Mouse (Mus musculus) intestine, embryonic 14.5 days (tissue): ENCODE measurements around the gene Slc35f5. TPM values are rescaled to one million over a fixed set of nuclear protein-coding genes. Genes with fewer than 3 reads are reported as not detected.

Experiments
- ATAC-seq: fragments of 200-750 bp; cut with Nextera tagmentation; replicated peaks from 2 replicates; pipeline ENCODE4 v1.8.0; 2017; ENCODE audit warnings: low read depth, moderate number of reproducible peaks, moderate TSS enrichment, moderate library complexity; ENCODE audit not compliant: low FRiP score, low TSS enrichment
- DNase-seq: peaks from one replicate; pipeline ENCODE4 v3.0.0-alpha.2; 2018; ENCODE audit warnings: low spot score
- H3K27ac ChIP-seq: fragments of 300-500 bp; sonication (generic); 2 replicates; pipeline ENCODE4 v1.5.1; 2014; ENCODE audit warnings: low read depth, mild to moderate bottlenecking, control low read depth
- H3K27me3 ChIP-seq: fragments of 300-500 bp; sonication (generic); replicated peaks from 2 replicates; pipeline ENCODE4 v1.6.1; 2014; ENCODE audit warnings: low read length, control low read depth; ENCODE audit not compliant: control insufficient read depth, insufficient read depth
- H3K36me3 ChIP-seq: fragments of 300-500 bp; sonication (generic); 2 replicates; pipeline ENCODE4 v1.6.1; 2014; ENCODE audit warnings: low read length, control low read depth; ENCODE audit not compliant: control insufficient read depth, insufficient read depth
- H3K4me1 ChIP-seq: fragments of 300-500 bp; sonication (generic); replicated peaks from 2 replicates; pipeline ENCODE4 v1.6.1; 2014; ENCODE audit warnings: low read length, control low read depth, mixed read lengths; ENCODE audit not compliant: control insufficient read depth, insufficient read depth
- H3K4me2 ChIP-seq: fragments of 300-500 bp; sonication (generic); 2 replicates; pipeline ENCODE4 v1.6.1; 2014; ENCODE audit warnings: low read length
- H3K4me3 ChIP-seq: fragments of 300-500 bp; sonication (generic); 2 replicates; pipeline ENCODE4 v1.5.1; 2014; ENCODE audit warnings: low read depth, low read length, control low read depth, mixed read lengths
- H3K9ac ChIP-seq: fragments of 300-500 bp; sonication (generic); 2 replicates; pipeline ENCODE4 v1.6.1; 2014; ENCODE audit warnings: mild to moderate bottlenecking, low read length
- H3K9me3 ChIP-seq: fragments of 300-500 bp; sonication (generic); 2 replicates; pipeline ENCODE4 v1.6.1; 2016; ENCODE audit warnings: low read length, control low read depth; ENCODE audit not compliant: control insufficient read depth
- WGBS: fragments of 180-500 bp; shearing (Covaris S2); extraction: QIAGEN DNeasy Blood & Tissue Kit; methylation state at CpG from one replicate; pipeline ENCODE4 v1.1.7; 2014; 5-methylcytosine and 5-hydroxymethylcytosine counted together
- polyA plus RNA-seq: library from polyadenylated mRNA; unstranded; fragments of >200 nt; fragmentation: Nextera tagmentation; extraction: Ambion mirVana; gene quantifications from 2 replicates; pipeline ENCODE4 v1.2.1, GENCODE M21; 2014

Gene Slc35f5
- polyA plus RNA-seq, 1 experiment from 2014 or later: 49.1 TPM

GRCm38 (mm10) chr1:125559261-125559660, 1.1 kb upstream of the Slc35f5 start:
- peaks cover 7% of the 10 kb centered on the region; the same call in 1 of the 2 replicates for H3K36me3 ChIP-seq
- DNase-seq (no peak), ATAC-seq (no peak)
- WGBS: 68% methylated on average over 3 of the region's 3 CpGs
- H3K9ac ChIP-seq: no peak overlapping the region
- peak overlapping the region; percentile 95; the same call in 1 of the 2 replicates for H3K27ac ChIP-seq
- no peaks in the 10 kb centered on the region; the same call in 1 of the 2 replicates for H3K4me1 ChIP-seq
- H3K4me2 ChIP-seq: no peak overlapping the region
- H3K27me3 ChIP-seq: no peaks in the 10 kb centered on the region
- no peak overlapping the region for H3K4me3 ChIP-seq
- no peaks in the 10 kb centered on the region for H3K9me3 ChIP-seq

- ATAC-seq (no peak), DNase-seq (no peak)
- no peaks in the 10 kb centered on the region; the same call in 1 of the 2 replicates for H3K4me1 ChIP-seq
- no peaks in the 10 kb centered on the region for H3K9me3 ChIP-seq
- H3K9ac ChIP-seq: peak overlapping the region; percentile 89
- H3K4me2 ChIP-seq: peak overlapping the region; percentile 59
- 4% methylated on average over 2 of the region's 2 CpGs for WGBS
- peak overlapping the region; percentile 83 for H3K4me3 ChIP-seq
- H3K27ac ChIP-seq: peak overlapping the region; percentile 95
- no peaks in the 10 kb centered on the region for H3K27me3 ChIP-seq
- H3K36me3 ChIP-seq: peaks cover 12% of the 10 kb centered on the region; the same call in 1 of the 2 replicates
Observed at GRCm38 (mm10) chr1:125559721-125560120, 674 bp upstream of the Slc35f5 start.

DNA sequence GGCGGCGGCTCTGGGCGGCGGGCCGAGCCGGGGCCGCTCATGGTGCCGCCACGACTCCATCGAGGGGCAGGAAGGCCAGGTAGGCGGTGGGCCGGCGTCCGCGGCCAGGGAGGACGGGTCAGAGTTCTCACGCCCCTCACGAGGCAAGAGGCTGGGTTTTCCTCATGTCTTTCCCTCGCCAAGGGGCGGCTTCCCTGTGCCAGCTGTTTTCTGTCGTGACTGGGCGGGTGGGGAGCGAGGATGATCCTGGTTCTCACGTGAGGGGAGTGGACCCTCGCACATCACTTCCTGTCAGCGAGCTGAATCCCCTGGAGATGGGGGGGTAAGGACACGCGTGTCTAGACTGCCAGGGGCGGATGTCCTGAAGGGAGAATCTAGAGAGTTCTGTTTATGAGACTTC, 811 bp downstream of the Slc35f5 start:
- no peaks in the 10 kb centered on the region; the same call in 1 of the 2 replicates for H3K4me1 ChIP-seq
- H3K9me3 ChIP-seq: no peaks in the 10 kb centered on the region
- peak; percentile 86 for DNase-seq
- H3K36me3 ChIP-seq: peaks cover 26% of the 10 kb centered on the region
- 1% methylated on average over 28 of the region's 29 CpGs for WGBS
- peak overlapping the region; percentile 95 for H3K27ac ChIP-seq
- peak overlapping the region; percentile 83 for H3K4me3 ChIP-seq
- H3K4me2 ChIP-seq: peak overlapping the region; percentile 59
- peak overlapping the region; percentile 89 for H3K9ac ChIP-seq
- no peaks in the 10 kb centered on the region for H3K27me3 ChIP-seq
- ATAC-seq: peak; percentile 38; the same call in 1 of the 2 replicates

DNA sequence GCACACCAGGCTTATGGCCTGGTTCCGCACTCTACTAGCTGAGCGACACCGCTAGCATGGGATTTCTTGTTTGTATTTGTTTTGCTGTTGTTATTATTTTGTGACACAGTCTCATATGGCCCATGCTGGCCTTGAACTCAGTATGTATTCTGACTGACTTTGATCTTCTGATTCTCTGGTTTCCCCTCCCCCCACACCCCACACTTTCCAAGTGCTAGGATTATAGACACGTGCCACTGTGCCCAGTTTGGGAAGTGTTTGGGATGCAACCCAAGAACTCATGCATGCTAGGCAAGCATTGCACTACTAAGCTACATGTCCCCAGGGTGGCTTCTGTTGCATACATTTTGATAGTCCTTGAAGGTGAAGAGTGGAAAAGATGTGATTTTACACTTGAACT, 1.4 kb downstream of the Slc35f5 start:
- H3K4me3 ChIP-seq: peak overlapping the region; percentile 83
- no peak for ATAC-seq
- no peaks in the 10 kb centered on the region; the same call in 1 of the 2 replicates for H3K4me1 ChIP-seq

GRCm38 (mm10) chr1:125568126-125568525, 7.7 kb downstream of the Slc35f5 start:
- Histone ChIP-seq H3K4me2 (no peak overlapping the region), H3K4me1 (no peaks in the 10 kb centered on the region), H3K9ac (no peak overlapping the region), H3K36me3 (peaks cover 84% of the 10 kb centered on the region), H3K4me3 (no peak overlapping the region), H3K27me3 (no peaks in the 10 kb centered on the region), H3K9me3 (no peaks in the 10 kb centered on the region), H3K27ac (no peak overlapping the region)
- no peak for DNase-seq
- no peak for ATAC-seq
- 93% methylated on average over 4 of the region's 4 CpGs for WGBS

More for the DNA sequence above, 1.4 kb downstream of the Slc35f5 start:
- no peak for DNase-seq
- Histone ChIP-seq H3K27ac (no peak overlapping the region; the same call in 1 of the 2 replicates), H3K9me3 (no peaks in the 10 kb centered on the region), H3K9ac (peak overlapping the region; percentile 89), H3K27me3 (no peaks in the 10 kb centered on the region), H3K36me3 (peaks cover 26% of the 10 kb centered on the region), H3K4me2 (peak overlapping the region; percentile 59)
- 74% methylated on average over 4 of the region's 4 CpGs for WGBS

- no peaks in the 10 kb centered on the region for H3K9me3 ChIP-seq
- H3K27ac ChIP-seq: no peak overlapping the region
- H3K4me2 ChIP-seq: no peak overlapping the region
- ATAC-seq: no peak
- H3K4me1 ChIP-seq: no peaks in the 10 kb centered on the region
- 81% methylated on average over 2 of the region's 2 CpGs for WGBS
- H3K4me3 ChIP-seq: no peak overlapping the region
- no peak overlapping the region for H3K9ac ChIP-seq
- DNase-seq: no peak
- H3K27me3 ChIP-seq: no peaks in the 10 kb centered on the region
- peaks cover 95% of the 10 kb centered on the region for H3K36me3 ChIP-seq
Observed at GRCm38 (mm10) chr1:125574219-125574618, 13.8 kb downstream of the Slc35f5 start.

GRCm38 (mm10) chr1:125575458-125576114, 15.2 kb downstream of the Slc35f5 start:
- Histone ChIP-seq H3K9ac (no peak overlapping the region), H3K9me3 (no peaks in the 10 kb centered on the region), H3K27me3 (no peaks in the 10 kb centered on the region), H3K4me1 (no peaks in the 10 kb centered on the region), H3K4me2 (no peak overlapping the region), H3K27ac (no peak overlapping the region), H3K4me3 (no peak overlapping the region), H3K36me3 (peaks cover 89% of the 10 kb centered on the region)
- ATAC-seq (no peak), DNase-seq (no peak)
- 88% methylated on average over 10 of the region's 10 CpGs for WGBS

GRCm38 (mm10) chr1:125576965-125577364, 16.6 kb downstream of the Slc35f5 start:
- H3K27ac ChIP-seq: no peak overlapping the region
- no peak overlapping the region for H3K4me2 ChIP-seq
- no peak overlapping the region for H3K4me3 ChIP-seq
- no peaks in the 10 kb centered on the region for H3K9me3 ChIP-seq
- H3K36me3 ChIP-seq: peaks cover 87% of the 10 kb centered on the region
- no peak for ATAC-seq
- DNase-seq: no peak
- H3K4me1 ChIP-seq: no peaks in the 10 kb centered on the region
- no peak overlapping the region for H3K9ac ChIP-seq
- H3K27me3 ChIP-seq: no peaks in the 10 kb centered on the region

DNA sequence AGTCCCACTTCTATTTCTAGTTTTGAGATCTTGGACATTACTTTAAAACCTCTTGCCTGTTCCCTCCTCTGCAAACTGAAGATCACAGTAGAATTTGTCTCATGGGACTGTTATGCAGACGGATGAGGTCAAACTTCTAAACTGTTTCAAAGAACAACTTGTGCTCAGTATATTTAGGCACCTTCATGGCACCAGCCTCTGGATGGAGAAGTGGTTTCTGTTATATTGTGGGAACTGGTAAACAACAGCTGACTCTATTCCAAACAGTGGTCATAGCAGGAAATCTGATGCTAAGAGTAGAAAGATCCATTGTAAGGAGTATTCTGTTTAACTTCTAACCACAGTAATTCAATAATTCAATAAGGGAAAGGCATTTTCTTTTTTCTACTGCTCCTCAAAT, 17.7 kb downstream of the Slc35f5 start:
- Histone ChIP-seq H3K9me3 (no peaks in the 10 kb centered on the region), H3K36me3 (peaks cover 76% of the 10 kb centered on the region), H3K4me3 (no peak overlapping the region), H3K4me2 (no peak overlapping the region), H3K27ac (no peak overlapping the region), H3K9ac (no peak overlapping the region), H3K4me1 (no peaks in the 10 kb centered on the region), H3K27me3 (no peaks in the 10 kb centered on the region)
- DNase-seq: no peak
- 58% methylated on average over 1 of the region's 1 CpGs for WGBS
- no peak for ATAC-seq
